Mouse (Mus musculus): ENCODE results near the gene Abhd8. TPM values are rescaled to one million over a fixed set of nuclear protein-coding genes. Genes with fewer than 3 reads are reported as not detected.
"Not testable (repeated sequence)": the region's sequence is repeated elsewhere in the genome, so short reads cannot be mapped to it uniquely, and the experiment has no call there.

Abhd8 gene
- polyA plus RNA-seq, 1 experiment from 2014 or later: 75.1 TPM

- Histone ChIP-seq H3K9me3 (replicated peaks) (no peaks in the 10 kb centered on the region), H3K4me3 (no peak overlapping the region), H3K27ac (no peak overlapping the region), H3K36me3 (no peaks in the 10 kb centered on the region), H3K27me3 (ENCODE audit: low read depth, poor library complexity, severe bottlenecking) (peaks cover 17% of the 10 kb centered on the region), H3K4me1 (peaks cover 3% of the 10 kb centered on the region; the same call in 1 of the 2 replicates)
- WGBS: 85% methylated on average over 7 of the region's 7 CpGs
- DNase-seq (ENCODE audit: low spot score): no peak
Observed at GRCm38 (mm10) chr8:71445096-71445495, 18.4 kb downstream of the Abhd8 start.

GRCm38 (mm10) chr8:71441404-71441803 is 22.1 kb downstream of the Abhd8 start:
- no peak overlapping the region for H3K27ac ChIP-seq
- H3K4me1 ChIP-seq: peaks cover 3% of the 10 kb centered on the region; the same call in 1 of the 2 replicates
- no peaks in the 10 kb centered on the region for H3K36me3 ChIP-seq
- no peaks in the 10 kb centered on the region for H3K9me3 ChIP-seq (replicated peaks)
- H3K4me3 ChIP-seq: no peak overlapping the region
- peaks cover 17% of the 10 kb centered on the region for H3K27me3 ChIP-seq (ENCODE audit: low read depth, poor library complexity, severe bottlenecking)
- WGBS: under 1% methylated on average over 7 of the region's 7 CpGs
- peak; percentile 65 for DNase-seq (ENCODE audit: low spot score)

GRCm38 (mm10) chr8:71437041-71437440 is 26.4 kb downstream of the Abhd8 start:
- peaks cover 3% of the 10 kb centered on the region; the same call in 1 of the 2 replicates for H3K4me1 ChIP-seq
- WGBS: 61% methylated on average over 3 of the region's 3 CpGs
- H3K27me3 ChIP-seq (ENCODE audit: low read depth, poor library complexity, severe bottlenecking): peaks cover 3% of the 10 kb centered on the region
- no peaks in the 10 kb centered on the region for H3K36me3 ChIP-seq
- no peak overlapping the region for H3K27ac ChIP-seq
- H3K9me3 ChIP-seq (replicated peaks): no peaks in the 10 kb centered on the region
- DNase-seq (ENCODE audit: low spot score): no peak
- no peak overlapping the region for H3K4me3 ChIP-seq

- H3K4me1 ChIP-seq; H3K9me3 ChIP-seq (replicated peaks); H3K36me3 ChIP-seq; DNase-seq (ENCODE audit: low spot score); H3K27ac ChIP-seq; H3K4me3 ChIP-seq; H3K27me3 ChIP-seq (ENCODE audit: low read depth, poor library complexity, severe bottlenecking): not testable (repeated sequence)
- WGBS: 91% methylated on average over 1 of the region's 1 CpGs
Observed at GRCm38 (mm10) chr8:71432935-71433334, 30.5 kb downstream of the Abhd8 start.

GRCm38 (mm10) chr8:71422121-71422520 is 41.3 kb downstream of the Abhd8 start:
- Histone ChIP-seq H3K27ac (no peak overlapping the region), H3K9me3 (replicated peaks) (no peaks in the 10 kb centered on the region), H3K4me3 (no peak overlapping the region), H3K27me3 (ENCODE audit: low read depth, poor library complexity, severe bottlenecking) (no peaks in the 10 kb centered on the region), H3K4me1 (no peaks in the 10 kb centered on the region), H3K36me3 (no peaks in the 10 kb centered on the region)
- no peak for DNase-seq (ENCODE audit: low spot score)

- Histone ChIP-seq H3K4me1 (peaks cover 20% of the 10 kb centered on the region), H3K9me3 (replicated peaks) (no peaks in the 10 kb centered on the region), H3K4me3 (no peak overlapping the region), H3K36me3 (peaks cover 31% of the 10 kb centered on the region), H3K27me3 (ENCODE audit: low read depth, poor library complexity, severe bottlenecking) (no peaks in the 10 kb centered on the region), H3K27ac (no peak overlapping the region)
- WGBS: 57% methylated on average over 11 of the region's 11 CpGs
- DNase-seq (ENCODE audit: low spot score): no peak
Observed at GRCm38 (mm10) chr8:71411535-71412273, 51.8 kb downstream of the Abhd8 start.

- no peak for DNase-seq (ENCODE audit: low spot score)
- no peaks in the 10 kb centered on the region for H3K27me3 ChIP-seq (ENCODE audit: low read depth, poor library complexity, severe bottlenecking)
- H3K36me3 ChIP-seq: peaks cover 43% of the 10 kb centered on the region
- 92% methylated on average over 4 of the region's 4 CpGs for WGBS
- H3K9me3 ChIP-seq (replicated peaks): no peaks in the 10 kb centered on the region
- no peak overlapping the region for H3K4me3 ChIP-seq
- H3K27ac ChIP-seq: no peak overlapping the region
- H3K4me1 ChIP-seq: peaks cover 34% of the 10 kb centered on the region
Observed at GRCm38 (mm10) chr8:71408231-71408630, 55.2 kb downstream of the Abhd8 start.

- DNase-seq (ENCODE audit: low spot score): peak; percentile 29
- no peak overlapping the region for H3K27ac ChIP-seq
- peaks cover 34% of the 10 kb centered on the region for H3K4me1 ChIP-seq
- no peaks in the 10 kb centered on the region for H3K9me3 ChIP-seq (replicated peaks)
- 92% methylated on average over 14 of the region's 14 CpGs for WGBS
- no peaks in the 10 kb centered on the region for H3K27me3 ChIP-seq (ENCODE audit: low read depth, poor library complexity, severe bottlenecking)
- peaks cover 50% of the 10 kb centered on the region for H3K36me3 ChIP-seq
- H3K4me3 ChIP-seq: peak overlapping the region; percentile 80; the same call in 1 of the 2 replicates
Observed at GRCm38 (mm10) chr8:71407441-71407840, 56.0 kb downstream of the Abhd8 start.

Other genes with a start within 250 kb of the Abhd8 start
- gene Myo9b, start 190.9 kb downstream of the Abhd8 start, polyA plus RNA-seq (2016; fragmentation: Nextera tagmentation; extraction: Ambion mirVana): 29.3 and 35.4 TPM in 2 replicates
- 69.3 and 70.7 TPM in 2 replicates for gene Haus8, start 190.7 kb downstream of the Abhd8 start, polyA plus RNA-seq (2016; fragmentation: Nextera tagmentation; extraction: Ambion mirVana)
- gene Use1, start 96.8 kb downstream of the Abhd8 start, polyA plus RNA-seq (2016; fragmentation: Nextera tagmentation; extraction: Ambion mirVana): 92.4 and 95.0 TPM in 2 replicates
- gene Ocel1, start 92.4 kb downstream of the Abhd8 start, polyA plus RNA-seq (2016; fragmentation: Nextera tagmentation; extraction: Ambion mirVana): 4.3 and 5.4 TPM in 2 replicates
- gene Nr2f6, start 81.7 kb downstream of the Abhd8 start, polyA plus RNA-seq (2016; fragmentation: Nextera tagmentation; extraction: Ambion mirVana): 77.4 and 87.2 TPM in 2 replicates
- gene Ushbp1, start 67.9 kb downstream of the Abhd8 start, polyA plus RNA-seq (2016; fragmentation: Nextera tagmentation; extraction: Ambion mirVana): 6.6 and 6.9 TPM in 2 replicates
- gene Babam1, start 66.8 kb downstream of the Abhd8 start, polyA plus RNA-seq (2016; fragmentation: Nextera tagmentation; extraction: Ambion mirVana): 123 and 131 TPM in 2 replicates
- gene Ankle1, start 57.6 kb downstream of the Abhd8 start, polyA plus RNA-seq (2016; fragmentation: Nextera tagmentation; extraction: Ambion mirVana): 34.2 and 38.4 TPM in 2 replicates
- gene Mrpl34, start 1.3 kb upstream of the Abhd8 start, polyA plus RNA-seq (2016; fragmentation: Nextera tagmentation; extraction: Ambion mirVana): 231 and 263 TPM in 2 replicates
- gene Dda1, start 5.5 kb upstream of the Abhd8 start, polyA plus RNA-seq (2016; fragmentation: Nextera tagmentation; extraction: Ambion mirVana): 130 and 138 TPM in 2 replicates
- 2.7 and 3.5 TPM in 2 replicates for gene Ano8, start 22.3 kb upstream of the Abhd8 start, polyA plus RNA-seq (2016; fragmentation: Nextera tagmentation; extraction: Ambion mirVana)
- 26.8 and 28.2 TPM in 2 replicates for gene Gtpbp3, start 24.4 kb upstream of the Abhd8 start, polyA plus RNA-seq (2016; fragmentation: Nextera tagmentation; extraction: Ambion mirVana)
- gene Plvap, start 48.1 kb upstream of the Abhd8 start, polyA plus RNA-seq (2016; fragmentation: Nextera tagmentation; extraction: Ambion mirVana): 74.6 and 77.7 TPM in 2 replicates
- gene Ccdc194, start 62.1 kb upstream of the Abhd8 start, polyA plus RNA-seq (2016; fragmentation: Nextera tagmentation; extraction: Ambion mirVana): 0.65 and 0.78 TPM in 2 replicates
- 5.6 TPM in 2 replicates for gene Bst2, start 73.8 kb upstream of the Abhd8 start, polyA plus RNA-seq (2016; fragmentation: Nextera tagmentation; extraction: Ambion mirVana)
- gene Mvb12a, start 79.3 kb upstream of the Abhd8 start, polyA plus RNA-seq (2016; fragmentation: Nextera tagmentation; extraction: Ambion mirVana): 76.2 and 77.5 TPM in 2 replicates
- gene Tmem221, start 95.2 kb upstream of the Abhd8 start, polyA plus RNA-seq (2016; fragmentation: Nextera tagmentation; extraction: Ambion mirVana): 0.29 and 0.45 TPM in 2 replicates
- not detected in 2 replicates for gene Nxnl1, start 102.9 kb upstream of the Abhd8 start, polyA plus RNA-seq (2016; fragmentation: Nextera tagmentation; extraction: Ambion mirVana)
- 21.3 and 28.8 TPM in 2 replicates for gene Slc27a1, start 105.2 kb upstream of the Abhd8 start, polyA plus RNA-seq (2016; fragmentation: Nextera tagmentation; extraction: Ambion mirVana)
- gene Pgls, start 128.5 kb upstream of the Abhd8 start, polyA plus RNA-seq (2016; fragmentation: Nextera tagmentation; extraction: Ambion mirVana): 241 and 263 TPM in 2 replicates
- 2.8 and 4.0 TPM in 2 replicates for gene Fam129c, start 134.0 kb upstream of the Abhd8 start, polyA plus RNA-seq (2016; fragmentation: Nextera tagmentation; extraction: Ambion mirVana)
- gene Colgalt1, start 147.3 kb upstream of the Abhd8 start, polyA plus RNA-seq (2016; fragmentation: Nextera tagmentation; extraction: Ambion mirVana): 49.0 and 53.6 TPM in 2 replicates
- 0.40 and 0.51 TPM in 2 replicates for gene Unc13a, start 208.1 kb upstream of the Abhd8 start, polyA plus RNA-seq (2016; fragmentation: Nextera tagmentation; extraction: Ambion mirVana)
- gene Jak3, start 212.6 kb upstream of the Abhd8 start, polyA plus RNA-seq (2016; fragmentation: Nextera tagmentation; extraction: Ambion mirVana): 3.7 and 4.6 TPM in 2 replicates
- 0.53 and 0.76 TPM in 2 replicates for gene Insl3, start 225.6 kb upstream of the Abhd8 start, polyA plus RNA-seq (2016; fragmentation: Nextera tagmentation; extraction: Ambion mirVana)
- gene B3gnt3, start 238.1 kb upstream of the Abhd8 start, polyA plus RNA-seq (2016; fragmentation: Nextera tagmentation; extraction: Ambion mirVana): 0.67 and 1.2 TPM in 2 replicates